Mouse (Mus musculus): Measurements from ENCODE around the gene Ifrd2.

- TF ChIP-seq CTCF (IDR thresholded peaks at IDR 0.05; ENCODE audit: borderline replicate concordance, insufficient read depth, low read length) (no peak), POLR2A (IDR thresholded peaks at IDR 0.05; ENCODE audit: low read depth, low read length) (no peak)
These were observed 41.4 kb downstream of the Ifrd2 start for GRCm38 (mm10) chr9:107628721-107629410.
